Mouse (Mus musculus) forebrain, embryonic 11.5 days (tissue): ENCODE measurements around the gene H2-Ob. TPM values are rescaled to one million over a fixed set of nuclear protein-coding genes. Genes with fewer than 3 reads are reported as not detected.

Source experiments
- ATAC-seq: fragments of 200-750 bp; cut with Nextera tagmentation; replicated peaks from 2 replicates; pipeline ENCODE4 v1.8.0; 2017; ENCODE audit warnings: moderate TSS enrichment; ENCODE audit not compliant: low FRiP score
- DNase-seq: peaks from one replicate; pipeline ENCODE4 v3.0.0-alpha.2; 2017; ENCODE audit warnings: low spot score
- H3K27ac ChIP-seq: fragments of 300-500 bp; sonication (generic); 2 replicates; pipeline ENCODE4 v1.5.1; 2014; ENCODE audit warnings: low read depth, low read length
- H3K27me3 ChIP-seq: fragments of 300-500 bp; sonication (generic); 2 replicates; pipeline ENCODE4 v1.6.1; 2014; ENCODE audit warnings: mild to moderate bottlenecking, low read length, mixed read lengths; ENCODE audit not compliant: control insufficient read depth, insufficient read depth
- H3K36me3 ChIP-seq: fragments of 300-500 bp; sonication (generic); 2 replicates; pipeline ENCODE4 v1.6.1; 2014; ENCODE audit warnings: mild to moderate bottlenecking, low read length, moderate library complexity, mixed read lengths; ENCODE audit not compliant: control insufficient read depth, insufficient read depth
- H3K4me1 ChIP-seq: fragments of 300-500 bp; sonication (generic); replicated peaks from 2 replicates; pipeline ENCODE4 v1.6.1; 2014; ENCODE audit warnings: low read length, mixed read lengths; ENCODE audit not compliant: control insufficient read depth, insufficient read depth
- H3K4me2 ChIP-seq: fragments of 300-500 bp; sonication (generic); 2 replicates; pipeline ENCODE4 v1.6.1; 2014; ENCODE audit warnings: low read depth, mild to moderate bottlenecking, low read length, moderate library complexity, mixed read lengths; ENCODE audit not compliant: severe bottlenecking
- H3K4me3 ChIP-seq: fragments of 300-500 bp; sonication (generic); 2 replicates; pipeline ENCODE4 v1.5.1; 2014; ENCODE audit warnings: low read depth, low read length
- H3K9ac ChIP-seq: fragments of 300-500 bp; sonication (generic); 2 replicates; pipeline ENCODE4 v1.6.1; 2014; ENCODE audit warnings: low read length
- H3K9me3 ChIP-seq: fragments of 300-500 bp; sonication (generic); 2 replicates; pipeline ENCODE4 v1.6.1; 2016; ENCODE audit warnings: low read length, mixed read lengths; ENCODE audit not compliant: control insufficient read depth
- WGBS: fragments of 180-500 bp; shearing (Covaris S2); extraction: QIAGEN DNeasy Blood & Tissue Kit; methylation state at CpG from one replicate; pipeline ENCODE4 v1.1.7; 2014; 5-methylcytosine and 5-hydroxymethylcytosine counted together
- polyA plus RNA-seq: library from polyadenylated mRNA; unstranded; fragments of >200 nt; fragmentation: Nextera tagmentation; extraction: Ambion mirVana; gene quantifications from 2 replicates; pipeline ENCODE4 v1.2.1, GENCODE M21; 2014

Gene H2-Ob
- polyA plus RNA-seq, 1 experiment from 2014 or later: not detected

- H3K9me3 ChIP-seq: no peaks in the 10 kb centered on the region
- H3K27me3 ChIP-seq: peaks cover 18% of the 10 kb centered on the region
- ATAC-seq: no peak
- H3K36me3 ChIP-seq: no peaks in the 10 kb centered on the region
- WGBS: 13% methylated on average over 18 of the region's 18 CpGs
- H3K4me3 ChIP-seq: peak overlapping the region; percentile 50
- H3K4me2 ChIP-seq: peak overlapping the region; percentile 86
- H3K27ac ChIP-seq: no peak overlapping the region
- peak overlapping the region; percentile 57 for H3K9ac ChIP-seq
- H3K4me1 ChIP-seq: peaks cover 4% of the 10 kb centered on the region
- no peak for DNase-seq
Observed at GRCm38 (mm10) chr17:34205021-34205745, 33.5 kb upstream of the H2-Ob start.

DNA sequence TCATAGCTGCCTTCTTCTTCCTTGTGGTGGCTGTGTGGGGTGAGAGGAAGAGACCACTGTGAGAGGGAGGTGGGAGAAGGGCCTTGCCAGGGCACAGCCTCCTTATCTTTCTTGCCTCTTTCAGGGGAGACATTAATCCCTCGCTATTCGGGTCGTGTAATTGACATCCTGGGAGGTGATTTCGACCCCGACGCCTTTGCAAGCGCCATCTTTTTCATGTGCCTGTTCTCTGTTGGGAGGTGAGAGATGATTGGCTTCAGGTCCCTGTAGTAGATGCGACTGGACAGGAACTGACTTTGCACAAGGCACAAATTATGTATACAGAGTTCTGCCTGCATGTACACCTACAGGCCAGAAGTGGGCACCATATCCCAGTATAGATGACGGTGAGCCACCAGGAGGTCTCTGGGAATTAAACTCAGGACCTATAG lies 32.9 kb upstream of the H2-Ob start:
- ATAC-seq: no peak
- Histone ChIP-seq H3K9me3 (no peaks in the 10 kb centered on the region), H3K27me3 (peaks cover 18% of the 10 kb centered on the region), H3K9ac (no peak overlapping the region), H3K4me3 (no peak overlapping the region), H3K36me3 (no peaks in the 10 kb centered on the region), H3K4me1 (peaks cover 4% of the 10 kb centered on the region), H3K27ac (no peak overlapping the region), H3K4me2 (no peak overlapping the region)
- WGBS: 16% methylated on average over 9 of the region's 9 CpGs
- DNase-seq: no peak

GRCm38 (mm10) chr17:34206731-34207130 lies 32.0 kb upstream of the H2-Ob start:
- H3K4me3 ChIP-seq: no peak overlapping the region
- 85% methylated on average over 5 of the region's 5 CpGs for WGBS
- H3K27me3 ChIP-seq: peaks cover 22% of the 10 kb centered on the region
- H3K9ac ChIP-seq: no peak overlapping the region
- no peak overlapping the region for H3K4me2 ChIP-seq
- no peaks in the 10 kb centered on the region for H3K9me3 ChIP-seq
- ATAC-seq: no peak
- no peak overlapping the region for H3K27ac ChIP-seq
- DNase-seq: no peak
- no peaks in the 10 kb centered on the region for H3K36me3 ChIP-seq
- H3K4me1 ChIP-seq: peaks cover 4% of the 10 kb centered on the region

GRCm38 (mm10) chr17:34207456-34207855 lies 31.2 kb upstream of the H2-Ob start:
- Histone ChIP-seq H3K4me1 (peaks cover 4% of the 10 kb centered on the region), H3K27me3 (peaks cover 29% of the 10 kb centered on the region), H3K9ac (no peak overlapping the region), H3K9me3 (no peaks in the 10 kb centered on the region), H3K36me3 (no peaks in the 10 kb centered on the region), H3K4me2 (no peak overlapping the region), H3K27ac (no peak overlapping the region), H3K4me3 (no peak overlapping the region)
- WGBS: 74% methylated on average over 3 of the region's 3 CpGs
- DNase-seq (no peak), ATAC-seq (no peak)

DNA sequence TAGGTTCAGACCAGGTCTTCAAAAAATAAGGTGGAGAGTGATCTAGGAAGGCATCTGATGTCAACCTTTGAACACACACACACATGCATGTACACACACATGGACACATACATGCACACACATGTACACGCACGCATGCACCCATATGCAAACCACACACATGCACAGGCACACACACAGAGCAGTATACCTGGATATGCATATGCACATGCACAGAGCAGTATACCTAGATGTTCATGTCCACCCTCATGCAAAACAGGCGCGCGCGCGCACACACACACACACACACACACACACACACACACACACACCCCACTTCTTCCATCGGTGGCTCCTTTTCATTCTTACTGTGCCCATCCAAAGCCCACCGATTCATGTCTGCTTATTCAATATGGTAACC lies 30.8 kb upstream of the H2-Ob start:
- Histone ChIP-seq H3K36me3 (no peaks in the 10 kb centered on the region), H3K27me3 (peaks cover 32% of the 10 kb centered on the region), H3K27ac (no peak overlapping the region), H3K4me2 (no peak overlapping the region), H3K9me3 (no peaks in the 10 kb centered on the region), H3K9ac (no peak overlapping the region), H3K4me3 (no peak overlapping the region), H3K4me1 (peaks cover 4% of the 10 kb centered on the region)
- WGBS: 96% methylated on average over 9 of the region's 9 CpGs
- ATAC-seq (no peak), DNase-seq (no peak)

GRCm38 (mm10) chr17:34208421-34208820 lies 30.3 kb upstream of the H2-Ob start:
- WGBS: 23% methylated on average over 10 of the region's 10 CpGs
- no peak overlapping the region for H3K4me2 ChIP-seq
- no peaks in the 10 kb centered on the region for H3K36me3 ChIP-seq
- no peak overlapping the region for H3K4me3 ChIP-seq
- H3K27me3 ChIP-seq: peaks cover 31% of the 10 kb centered on the region
- no peak for DNase-seq
- no peak overlapping the region for H3K27ac ChIP-seq
- no peak for ATAC-seq
- H3K4me1 ChIP-seq: peaks cover 4% of the 10 kb centered on the region
- no peaks in the 10 kb centered on the region for H3K9me3 ChIP-seq
- no peak overlapping the region for H3K9ac ChIP-seq

GRCm38 (mm10) chr17:34209680-34210079 lies 29.0 kb upstream of the H2-Ob start:
- no peak for DNase-seq
- Histone ChIP-seq H3K4me3 (no peak overlapping the region), H3K36me3 (no peaks in the 10 kb centered on the region), H3K9me3 (no peaks in the 10 kb centered on the region), H3K9ac (no peak overlapping the region), H3K27ac (no peak overlapping the region), H3K4me1 (peaks cover 3% of the 10 kb centered on the region), H3K4me2 (no peak overlapping the region), H3K27me3 (peaks cover 38% of the 10 kb centered on the region)
- 48% methylated on average over 3 of the region's 3 CpGs for WGBS
- ATAC-seq: no peak

- Histone ChIP-seq H3K27ac (no peak overlapping the region), H3K4me2 (no peak overlapping the region), H3K36me3 (no peaks in the 10 kb centered on the region), H3K4me3 (no peak overlapping the region), H3K9ac (no peak overlapping the region), H3K27me3 (peaks cover 32% of the 10 kb centered on the region), H3K4me1 (no peaks in the 10 kb centered on the region), H3K9me3 (no peaks in the 10 kb centered on the region)
- ATAC-seq: no peak
- DNase-seq: no peak
- WGBS: 74% methylated on average over 3 of the region's 3 CpGs
Observed at GRCm38 (mm10) chr17:34210599-34210998, 28.1 kb upstream of the H2-Ob start.

DNA sequence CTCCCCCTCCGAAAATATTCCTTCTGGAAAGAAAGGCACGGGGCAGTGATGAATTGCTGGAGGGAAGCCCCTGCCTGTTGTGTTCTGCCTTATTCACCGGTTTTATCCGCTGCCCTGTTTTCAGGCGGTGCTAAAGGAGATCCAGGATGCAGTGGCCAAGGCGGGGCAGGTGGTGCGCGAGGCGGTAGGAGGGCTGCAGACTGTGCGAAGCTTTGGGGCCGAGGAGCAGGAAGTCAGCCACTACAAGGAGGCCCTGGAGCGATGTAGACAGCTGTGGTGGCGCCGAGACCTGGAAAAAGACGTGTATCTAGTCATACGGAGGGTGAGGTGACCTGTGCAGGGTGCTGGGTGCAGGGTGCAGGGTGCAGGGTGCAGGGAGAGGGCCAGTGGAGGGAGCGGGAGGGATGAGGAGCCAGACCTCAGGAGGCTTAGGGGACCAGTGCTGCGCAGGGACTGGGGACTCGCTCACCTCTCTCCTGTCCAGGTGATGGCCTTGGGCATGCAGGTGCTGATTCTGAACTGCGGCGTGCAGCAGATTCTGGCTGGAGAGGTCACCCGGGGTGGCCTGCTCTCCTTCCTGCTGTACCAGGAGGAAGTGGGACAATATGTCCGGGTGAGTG lies 26.8 kb upstream of the H2-Ob start:
- H3K4me3 ChIP-seq: no peak overlapping the region
- no peak overlapping the region for H3K9ac ChIP-seq
- no peak for ATAC-seq
- peaks cover 27% of the 10 kb centered on the region for H3K27me3 ChIP-seq
- H3K36me3 ChIP-seq: no peaks in the 10 kb centered on the region
- no peak overlapping the region for H3K4me2 ChIP-seq
- no peak overlapping the region for H3K27ac ChIP-seq
- WGBS: 21% methylated on average over 23 of the region's 23 CpGs
- H3K9me3 ChIP-seq: no peaks in the 10 kb centered on the region
- DNase-seq: no peak
- no peaks in the 10 kb centered on the region for H3K4me1 ChIP-seq
